Mouse (Mus musculus) v-Abl transformed pro-B cells (cell line): ENCODE results near the gene Ssr3.

ENCODE experiments used
- in situ Hi-C, 2 experiments: fragments of 400-800 bp; cut with MboI; formaldehyde crosslinking; loops; one replicate each; pipeline ENCODE4 v1.15.1; 2025; ENCODE audit not compliant: unreplicated experiment in 2 of 2

Ssr3 gene

GRCm38 (mm10) chr3:65379884-65380539, 12.4 kb downstream of the Ssr3 start:
- in situ Hi-C loops: loop anchor here (10.0 to 25.0 kb wide), 5 partner anchors 295 to 1818 kb away; partner anchors contain the start of genes Rsrc1 (in 1 of the 2) and Shox2 (in 1 of the 2)

- in situ Hi-C loops: loop anchor here (25.0 kb wide), 2 partner anchors 1609 to 1816 kb away; partner anchors contain the start of genes Rsrc1 (in 1 of the 2) and Shox2 (in 1 of the 2)
Measured at GRCm38 (mm10) chr3:65378724-65379123, 13.7 kb downstream of the Ssr3 start.

GRCm38 (mm10) chr3:65374729-65375128, 17.7 kb downstream of the Ssr3 start:
- in situ Hi-C loops: loop anchor here (25.0 kb wide), 3 partner anchors 1412 to 1812 kb away; partner anchors contain the start of genes Rsrc1 (in 1 of the 2), Shox2 (in 1 of the 2) and Slc33a1 (in 1 of the 2)

- in situ Hi-C loops: loop anchor here in 1 of 2 experiments (25.0 kb wide), 1 partner anchor 1411 kb away; the partner anchor contains the start of gene Slc33a1
Measured at GRCm38 (mm10) chr3:65373594-65374182, 18.7 kb downstream of the Ssr3 start.

- in situ Hi-C loops: loop anchor here in 1 of 2 experiments (25.0 kb wide), 1 partner anchor 1410 kb away; the partner anchor contains the start of gene Slc33a1
Measured at GRCm38 (mm10) chr3:65372552-65372951, 19.9 kb downstream of the Ssr3 start.

GRCm38 (mm10) chr3:65367944-65368343, 24.5 kb downstream of the Ssr3 start:
- in situ Hi-C loops: loop anchor here in 1 of 2 experiments (25.0 kb wide), 1 partner anchor 1406 kb away; the partner anchor contains the start of gene Slc33a1

GRCm38 (mm10) chr3:65365921-65366710, 26.3 kb downstream of the Ssr3 start:
- in situ Hi-C loops: loop anchor here in 1 of 2 experiments (25.0 kb wide), 1 partner anchor 1404 kb away; the partner anchor contains the start of gene Slc33a1

GRCm38 (mm10) chr3:65365184-65365583, 27.2 kb downstream of the Ssr3 start:
- in situ Hi-C loops: loop anchor here in 1 of 2 experiments (25.0 kb wide), 1 partner anchor 1403 kb away; the partner anchor contains the start of gene Slc33a1

- in situ Hi-C loops: loop anchor here in 1 of 2 experiments (25.0 kb wide), 1 partner anchor 1401 kb away; the partner anchor contains the start of gene Slc33a1
Measured at GRCm38 (mm10) chr3:65363438-65363837, 29.0 kb downstream of the Ssr3 start.

- in situ Hi-C loops: loop anchor here in 1 of 2 experiments (25.0 kb wide), 1 partner anchor 1398 kb away; the partner anchor contains the start of gene Slc33a1
Measured at GRCm38 (mm10) chr3:65360163-65360969, 32.1 kb downstream of the Ssr3 start.

GRCm38 (mm10) chr3:65358841-65359240, 33.6 kb downstream of the Ssr3 start:
- in situ Hi-C loops: loop anchor here in 1 of 2 experiments (25.0 kb wide), 1 partner anchor 1397 kb away; the partner anchor contains the start of gene Slc33a1

GRCm38 (mm10) chr3:65358275-65358674, 34.1 kb downstream of the Ssr3 start:
- in situ Hi-C loops: loop anchor here in 1 of 2 experiments (25.0 kb wide), 1 partner anchor 1396 kb away; the partner anchor contains the start of gene Slc33a1

GRCm38 (mm10) chr3:65355479-65355878, 36.9 kb downstream of the Ssr3 start:
- in situ Hi-C loops: loop anchor here in 1 of 2 experiments (25.0 kb wide), 1 partner anchor 1393 kb away; the partner anchor contains the start of gene Slc33a1

GRCm38 (mm10) chr3:65353263-65354037, 39.0 kb downstream of the Ssr3 start:
- in situ Hi-C loops: loop anchor here in 1 of 2 experiments (25.0 kb wide), 1 partner anchor 1391 kb away; the partner anchor contains the start of gene Slc33a1

- in situ Hi-C loops: loop anchor here in 1 of 2 experiments (25.0 kb wide), 1 partner anchor 1390 kb away; the partner anchor contains the start of gene Slc33a1
Measured at GRCm38 (mm10) chr3:65352278-65353127, 39.9 kb downstream of the Ssr3 start.

- in situ Hi-C loops: no loop called here
Measured at GRCm38 (mm10) chr3:65346176-65346575, 46.2 kb downstream of the Ssr3 start.
